Mouse (Mus musculus): ENCODE measurements around the gene Stx1a. TPM values are rescaled to one million over a fixed set of nuclear protein-coding genes. Genes with fewer than 3 reads are reported as not detected.

The Stx1a gene
- polyA plus RNA-seq, 1 experiment from 2014 or later = 19.7 TPM

DNA sequence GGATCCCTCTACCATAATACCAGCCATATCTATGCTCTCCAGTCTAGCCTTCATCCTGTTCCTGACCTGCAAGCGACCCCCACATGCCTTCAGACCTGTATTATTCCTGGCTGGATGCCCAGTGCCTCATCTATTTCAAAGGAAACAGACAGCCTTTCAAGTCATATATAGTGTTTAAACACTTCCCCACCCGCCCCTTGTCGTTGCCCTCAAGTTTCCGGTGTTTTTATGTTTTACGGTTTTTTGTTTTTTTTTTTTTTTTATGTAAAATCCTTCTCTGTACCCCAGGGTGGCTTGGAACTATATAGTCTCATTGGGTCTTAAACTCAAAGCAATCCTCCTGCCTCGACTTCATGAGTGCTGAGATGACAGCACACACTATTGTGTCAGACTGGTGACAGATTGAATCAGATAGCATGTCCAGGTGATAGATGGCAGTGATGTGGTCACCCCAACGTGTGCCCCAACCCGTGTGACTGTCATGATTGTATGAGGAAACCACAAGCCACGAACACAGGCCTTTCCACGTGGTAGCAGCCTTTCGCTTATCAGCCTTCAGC is 1.5 kb downstream of the Stx1a start:
- Histone ChIP-seq H3K27me3 (no peaks in the 10 kb centered on the region), H3K4me1 (peaks cover 45% of the 10 kb centered on the region), H3K36me3 (no peaks in the 10 kb centered on the region), H3K9ac (no peak overlapping the region), H3K27ac (replicated peaks) (no peak overlapping the region), H3K4me2 (replicated peaks) (peak overlapping the region; percentile 92), H3K9me3 (replicated peaks) (no peaks in the 10 kb centered on the region), H3K4me3 (replicated peaks) (peak overlapping the region; percentile 78)
- ATAC-seq (ENCODE audit: insufficient number of reproducible peaks, low FRiP score, low TSS enrichment, low read depth) = no peak
- WGBS = 43% methylated on average over 11 of the region's 11 CpGs

DNA sequence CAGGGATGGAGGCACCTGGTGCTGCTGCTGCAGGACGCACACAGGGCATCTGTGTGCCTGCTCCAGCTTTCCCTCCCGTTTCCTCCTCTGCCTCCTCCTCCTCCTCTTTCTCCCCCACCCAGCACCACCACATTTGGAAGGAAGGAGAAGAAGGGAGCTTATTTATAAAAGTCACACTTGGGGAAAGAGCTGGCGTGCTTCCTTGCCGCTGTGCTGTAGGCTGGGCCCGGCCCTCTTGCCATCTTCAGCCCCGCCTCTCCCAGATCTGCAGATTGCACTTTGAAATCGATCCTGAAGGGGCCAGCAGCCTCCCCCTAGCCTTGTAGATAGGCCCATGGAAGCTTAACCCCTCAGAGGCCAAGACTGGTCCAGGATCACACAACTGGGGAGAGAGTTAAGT is 2.6 kb downstream of the Stx1a start:
- 8% methylated on average over 7 of the region's 7 CpGs for WGBS
- no peaks in the 10 kb centered on the region for H3K36me3 ChIP-seq
- H3K27ac ChIP-seq (replicated peaks) = 0 out of 2 replicates have a peak overlapping the region, but pooled peaks have one; percentile 28
- no peaks in the 10 kb centered on the region for H3K27me3 ChIP-seq
- H3K4me2 ChIP-seq (replicated peaks) = peak overlapping the region; percentile 92
- H3K9ac ChIP-seq = no peak overlapping the region
- H3K4me1 ChIP-seq = peaks cover 45% of the 10 kb centered on the region
- no peak overlapping the region for H3K4me3 ChIP-seq (replicated peaks)
- no peaks in the 10 kb centered on the region for H3K9me3 ChIP-seq (replicated peaks)
- ATAC-seq (ENCODE audit: insufficient number of reproducible peaks, low FRiP score, low TSS enrichment, low read depth) = no peak

DNA sequence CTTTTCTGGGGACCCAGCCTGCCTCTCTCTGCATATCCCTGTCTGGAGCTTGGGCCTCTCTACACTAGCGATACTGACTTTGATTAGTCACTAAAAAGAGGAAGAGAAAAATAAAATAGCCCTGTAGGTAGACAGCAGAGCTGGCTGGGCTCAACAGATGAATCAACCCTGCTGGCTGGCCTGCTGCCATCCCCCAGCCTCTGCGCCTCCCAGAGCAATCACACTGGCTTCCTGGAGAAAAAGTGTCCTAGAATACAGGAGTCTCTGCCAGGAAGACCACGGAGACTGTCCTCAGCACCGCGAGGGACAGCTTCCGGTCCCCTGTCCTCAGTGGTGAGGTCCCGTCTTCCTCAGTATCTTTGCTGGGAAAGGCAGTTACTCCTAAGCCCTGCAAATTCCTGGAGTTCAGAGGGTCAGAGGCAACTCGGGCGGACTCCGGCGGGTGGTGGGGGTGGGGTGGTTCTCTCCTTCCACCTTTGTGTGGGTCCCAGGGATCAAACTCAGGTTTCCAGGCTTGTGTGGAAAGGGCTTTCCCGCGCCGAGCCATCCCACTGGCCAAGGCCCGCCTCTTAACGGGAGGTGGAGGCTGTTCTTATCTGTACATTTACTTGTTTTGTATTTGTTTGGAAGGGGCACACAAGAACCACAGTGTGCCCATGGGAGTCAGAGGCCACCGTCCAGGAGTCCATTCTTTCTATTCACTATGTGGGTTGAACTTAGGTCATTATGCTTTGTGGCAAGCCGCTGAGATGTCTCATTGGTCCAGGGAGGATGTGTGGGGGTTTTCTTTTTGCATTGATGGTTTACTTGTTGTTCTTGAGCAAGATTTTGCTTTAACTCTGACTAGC is 5.9 kb downstream of the Stx1a start:
- H3K9ac ChIP-seq = no peak overlapping the region
- no peaks in the 10 kb centered on the region for H3K27me3 ChIP-seq
- no peak for ATAC-seq (ENCODE audit: insufficient number of reproducible peaks, low FRiP score, low TSS enrichment, low read depth)
- 50% methylated on average over 18 of the region's 18 CpGs for WGBS
- H3K36me3 ChIP-seq = no peaks in the 10 kb centered on the region
- H3K4me1 ChIP-seq = peaks cover 34% of the 10 kb centered on the region
- 0 out of 2 replicates have a peak overlapping the region, but pooled peaks have one; percentile 17 for H3K27ac ChIP-seq (replicated peaks)
- H3K4me3 ChIP-seq (replicated peaks) = no peak overlapping the region
- H3K9me3 ChIP-seq (replicated peaks) = no peaks in the 10 kb centered on the region
- H3K4me2 ChIP-seq (replicated peaks) = no peak overlapping the region; the same call in 1 of the 2 replicates

DNA sequence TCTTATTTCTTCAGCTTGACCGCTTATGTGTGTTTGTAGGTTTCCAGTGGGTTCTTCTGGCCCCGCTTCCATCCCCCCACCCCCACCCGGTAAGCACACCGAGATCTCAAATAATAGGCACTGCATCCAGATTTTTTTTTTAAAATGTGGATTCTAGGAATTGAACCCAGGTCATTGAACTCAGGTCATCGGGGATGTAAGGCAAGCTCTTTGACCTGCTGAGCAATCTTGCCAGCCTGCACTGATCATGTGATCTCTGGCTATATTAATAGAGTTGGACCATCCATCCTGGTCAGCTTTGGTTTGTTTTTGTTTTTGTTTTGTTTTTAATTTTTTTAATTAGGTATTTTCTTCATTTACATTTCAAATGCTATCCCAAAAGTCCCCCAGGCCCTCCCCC is 9.3 kb downstream of the Stx1a start:
- H3K9me3 ChIP-seq (replicated peaks) = no peaks in the 10 kb centered on the region
- H3K36me3 ChIP-seq = peaks cover 7% of the 10 kb centered on the region; the same call in 1 of the 2 replicates
- 85% methylated on average over 5 of the region's 5 CpGs for WGBS
- no peak for ATAC-seq (ENCODE audit: insufficient number of reproducible peaks, low FRiP score, low TSS enrichment, low read depth)
- no peak overlapping the region for H3K9ac ChIP-seq
- H3K4me3 ChIP-seq (replicated peaks) = no peak overlapping the region
- no peak overlapping the region for H3K27ac ChIP-seq (replicated peaks)
- no peak overlapping the region for H3K4me2 ChIP-seq (replicated peaks)
- H3K27me3 ChIP-seq = no peaks in the 10 kb centered on the region
- peaks cover 13% of the 10 kb centered on the region for H3K4me1 ChIP-seq

DNA sequence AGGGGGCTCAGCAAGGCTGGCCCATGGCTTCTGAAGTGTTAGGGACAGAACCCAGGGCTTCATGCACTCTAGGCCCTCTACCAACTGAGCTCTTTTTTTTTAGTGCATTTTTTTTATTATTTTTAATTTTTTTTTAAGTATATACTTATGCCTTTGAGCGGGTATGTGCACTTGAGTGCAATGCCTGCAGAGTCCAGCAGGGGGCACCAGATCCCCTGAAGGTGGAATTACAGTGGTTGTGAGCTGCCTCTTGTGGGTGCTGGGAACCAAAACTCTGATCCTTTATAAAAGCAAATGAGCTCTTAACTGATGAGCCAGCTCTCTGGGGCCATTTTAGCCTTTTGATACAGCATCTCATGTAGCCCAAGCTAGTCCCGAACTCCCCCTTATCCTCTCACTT is 11.3 kb downstream of the Stx1a start:
- no peak for ATAC-seq (ENCODE audit: insufficient number of reproducible peaks, low FRiP score, low TSS enrichment, low read depth)
- no peak overlapping the region for H3K4me3 ChIP-seq (replicated peaks)
- H3K9ac ChIP-seq = no peak overlapping the region
- no peaks in the 10 kb centered on the region for H3K27me3 ChIP-seq
- peaks cover 2% of the 10 kb centered on the region; the same call in 1 of the 2 replicates for H3K4me1 ChIP-seq
- H3K9me3 ChIP-seq (replicated peaks) = no peaks in the 10 kb centered on the region
- H3K27ac ChIP-seq (replicated peaks) = no peak overlapping the region
- H3K4me2 ChIP-seq (replicated peaks) = no peak overlapping the region
- peaks cover 19% of the 10 kb centered on the region; the same call in 1 of the 2 replicates for H3K36me3 ChIP-seq
- WGBS = 97% methylated on average over 2 of the region's 2 CpGs

DNA sequence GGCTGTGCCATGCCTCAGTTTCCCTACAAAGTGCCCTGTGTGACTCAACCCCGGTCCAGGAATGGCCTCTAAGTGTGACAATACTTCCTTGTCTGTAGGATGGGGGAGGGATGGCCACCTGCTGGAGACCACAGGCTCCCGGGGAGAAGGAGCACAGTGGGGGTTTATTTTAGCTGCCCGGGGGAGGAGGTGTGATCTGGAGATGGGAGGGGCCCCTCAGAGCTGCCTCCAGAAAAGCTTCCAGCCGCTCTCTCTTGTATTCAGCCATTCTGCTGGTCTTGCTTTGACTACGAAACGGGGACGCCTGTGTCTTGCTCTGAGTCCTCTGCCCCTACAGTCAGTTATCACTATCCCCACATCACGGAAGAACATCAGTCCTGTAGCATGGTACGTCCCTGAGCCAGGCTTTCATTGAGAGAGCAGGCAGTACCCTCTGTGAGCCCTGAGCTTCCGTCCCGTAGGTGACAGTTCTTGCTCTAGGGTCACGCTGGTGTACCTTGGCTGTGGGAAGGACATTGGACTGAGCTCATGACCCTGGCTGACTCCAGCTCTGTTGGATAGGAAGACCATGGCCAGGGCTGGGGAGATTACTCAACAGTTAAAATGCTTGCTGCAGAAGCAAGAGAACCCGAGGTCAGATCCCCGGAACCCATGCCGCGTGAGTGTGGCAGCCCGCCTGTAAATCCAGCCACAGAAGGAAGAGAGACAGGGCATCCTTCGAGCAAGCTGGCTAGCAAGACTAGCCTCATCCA is 12.5 kb downstream of the Stx1a start:
- Histone ChIP-seq H3K9ac (no peak overlapping the region), H3K27ac (replicated peaks) (no peak overlapping the region), H3K4me3 (replicated peaks) (no peak overlapping the region), H3K4me1 (peaks cover 10% of the 10 kb centered on the region; the same call in 1 of the 2 replicates), H3K36me3 (peaks cover 22% of the 10 kb centered on the region; the same call in 1 of the 2 replicates), H3K9me3 (replicated peaks) (no peaks in the 10 kb centered on the region), H3K27me3 (no peaks in the 10 kb centered on the region), H3K4me2 (replicated peaks) (no peak overlapping the region)
- ATAC-seq (ENCODE audit: insufficient number of reproducible peaks, low FRiP score, low TSS enrichment, low read depth) = no peak
- WGBS = 69% methylated on average over 18 of the region's 18 CpGs

DNA sequence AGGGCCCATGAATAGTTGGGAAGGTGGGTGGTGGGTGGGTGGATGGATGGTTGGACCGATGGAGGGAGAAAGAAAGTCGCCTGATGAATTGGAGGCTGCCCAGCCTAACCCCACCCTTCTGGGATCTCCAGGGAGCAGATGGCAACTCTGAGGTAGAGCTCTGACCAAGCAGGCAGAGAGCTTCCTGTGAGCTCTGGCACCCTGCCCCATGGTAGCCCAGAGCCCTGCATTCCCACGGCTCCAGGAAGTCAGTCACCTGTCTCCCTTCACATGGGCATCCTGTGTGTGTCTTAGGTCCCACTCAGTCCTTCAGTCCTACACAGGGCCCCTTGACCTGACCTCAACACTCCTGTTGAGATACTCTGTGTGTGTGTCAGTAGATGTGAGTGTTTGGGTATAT is 14.7 kb downstream of the Stx1a start:
- Histone ChIP-seq H3K9me3 (replicated peaks) (no peaks in the 10 kb centered on the region), H3K4me1 (peaks cover 10% of the 10 kb centered on the region; the same call in 1 of the 2 replicates), H3K27me3 (no peaks in the 10 kb centered on the region), H3K9ac (no peak overlapping the region), H3K36me3 (peaks cover 22% of the 10 kb centered on the region; the same call in 1 of the 2 replicates), H3K4me2 (replicated peaks) (no peak overlapping the region), H3K4me3 (replicated peaks) (no peak overlapping the region), H3K27ac (replicated peaks) (no peak overlapping the region)
- WGBS = 81% methylated on average over 3 of the region's 3 CpGs
- no peak for ATAC-seq (ENCODE audit: insufficient number of reproducible peaks, low FRiP score, low TSS enrichment, low read depth)

DNA sequence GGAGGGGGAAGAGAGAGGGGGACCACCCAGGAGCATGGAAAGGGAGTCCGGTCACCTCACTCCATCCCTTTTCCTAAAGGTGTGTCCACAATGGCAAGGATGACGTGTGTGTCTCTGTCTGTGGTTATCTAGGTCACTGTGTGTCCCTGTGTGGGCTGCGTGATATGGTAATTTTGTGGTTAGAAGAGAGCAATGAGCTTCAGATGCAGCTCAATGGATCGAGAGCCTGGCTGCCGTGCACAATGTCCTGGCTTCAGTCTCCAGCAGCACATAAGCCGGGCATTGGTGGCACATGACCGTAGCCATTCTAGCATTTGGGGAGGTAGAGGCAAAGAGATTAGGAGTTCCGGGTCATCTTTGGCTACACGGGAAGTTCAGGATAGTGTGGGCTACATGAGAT is 16.3 kb downstream of the Stx1a start:
- H3K9ac ChIP-seq = no peak overlapping the region
- H3K27ac ChIP-seq (replicated peaks) = no peak overlapping the region
- no peaks in the 10 kb centered on the region for H3K27me3 ChIP-seq
- H3K4me1 ChIP-seq = peaks cover 10% of the 10 kb centered on the region; the same call in 1 of the 2 replicates
- no peaks in the 10 kb centered on the region for H3K9me3 ChIP-seq (replicated peaks)
- no peak overlapping the region for H3K4me2 ChIP-seq (replicated peaks)
- peaks cover 27% of the 10 kb centered on the region; the same call in 1 of the 2 replicates for H3K36me3 ChIP-seq
- H3K4me3 ChIP-seq (replicated peaks) = no peak overlapping the region
- no peak for ATAC-seq (ENCODE audit: insufficient number of reproducible peaks, low FRiP score, low TSS enrichment, low read depth)
- 76% methylated on average over 9 of the region's 9 CpGs for WGBS

DNA sequence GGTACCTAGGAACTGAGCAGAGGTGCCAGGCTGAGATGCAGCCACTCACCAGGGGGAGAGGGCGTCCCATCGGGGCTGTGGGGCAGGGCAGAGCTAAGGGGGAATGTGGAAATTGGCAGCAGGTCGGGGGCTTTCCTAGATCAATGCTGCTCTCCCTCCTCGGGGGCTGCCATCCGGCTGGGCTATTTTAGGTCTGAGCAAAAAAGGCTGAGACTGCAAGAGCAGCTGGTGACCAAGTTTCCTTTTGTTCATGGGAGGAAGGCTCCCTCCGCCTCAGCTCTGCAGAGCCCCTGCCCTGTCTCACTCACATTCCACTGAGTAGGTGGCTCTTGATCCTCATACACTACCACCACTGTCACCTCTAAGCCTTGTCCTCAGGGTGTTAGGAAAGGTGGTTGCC is 16.8 kb downstream of the Stx1a start:
- Histone ChIP-seq H3K4me1 (peaks cover 10% of the 10 kb centered on the region; the same call in 1 of the 2 replicates), H3K27ac (replicated peaks) (no peak overlapping the region), H3K36me3 (peaks cover 32% of the 10 kb centered on the region), H3K9ac (no peak overlapping the region), H3K4me2 (replicated peaks) (no peak overlapping the region), H3K9me3 (replicated peaks) (no peaks in the 10 kb centered on the region), H3K27me3 (no peaks in the 10 kb centered on the region), H3K4me3 (replicated peaks) (no peak overlapping the region)
- no peak for ATAC-seq (ENCODE audit: insufficient number of reproducible peaks, low FRiP score, low TSS enrichment, low read depth)
- 43% methylated on average over 6 of the region's 6 CpGs for whole genome bisulfite sequencing

DNA sequence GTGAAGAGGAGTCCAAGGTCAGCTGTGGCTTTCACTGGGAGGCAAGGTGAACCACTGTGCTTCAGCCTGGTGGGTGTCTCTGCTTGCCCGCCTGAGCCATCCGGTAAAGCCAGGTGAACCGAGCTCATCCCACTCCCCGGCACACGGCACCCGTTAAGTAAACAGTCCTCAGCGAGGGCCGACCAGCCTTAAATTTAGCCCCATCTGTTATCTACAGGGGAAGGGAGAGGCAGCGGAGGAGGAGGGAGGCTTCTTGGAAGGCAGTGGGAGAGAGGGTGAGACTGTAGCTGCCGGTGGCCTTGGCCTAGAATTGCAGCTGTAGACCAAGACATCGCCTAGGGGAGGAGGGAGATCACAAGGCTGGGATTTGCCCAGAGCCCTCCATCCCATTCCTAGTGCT is 17.5 kb downstream of the Stx1a start:
- H3K27ac ChIP-seq (replicated peaks) = no peak overlapping the region
- no peaks in the 10 kb centered on the region for H3K9me3 ChIP-seq (replicated peaks)
- ATAC-seq (ENCODE audit: insufficient number of reproducible peaks, low FRiP score, low TSS enrichment, low read depth) = no peak
- no peaks in the 10 kb centered on the region for H3K27me3 ChIP-seq
- no peak overlapping the region for H3K9ac ChIP-seq
- WGBS = 82% methylated on average over 11 of the region's 11 CpGs
- H3K4me3 ChIP-seq (replicated peaks) = no peak overlapping the region
- H3K36me3 ChIP-seq = peaks cover 39% of the 10 kb centered on the region
- peaks cover 10% of the 10 kb centered on the region; the same call in 1 of the 2 replicates for H3K4me1 ChIP-seq
- H3K4me2 ChIP-seq (replicated peaks) = no peak overlapping the region

Measured in embryonic facial prominence, embryonic 15.5 days (tissue).